Mouse (Mus musculus): ENCODE measurements around the gene Ahsa1.
"Not testable (repeated sequence)": the region's sequence is repeated elsewhere in the genome, so short reads cannot be mapped to it uniquely, and the experiment has no call there.

Ahsa1 gene

DNA sequence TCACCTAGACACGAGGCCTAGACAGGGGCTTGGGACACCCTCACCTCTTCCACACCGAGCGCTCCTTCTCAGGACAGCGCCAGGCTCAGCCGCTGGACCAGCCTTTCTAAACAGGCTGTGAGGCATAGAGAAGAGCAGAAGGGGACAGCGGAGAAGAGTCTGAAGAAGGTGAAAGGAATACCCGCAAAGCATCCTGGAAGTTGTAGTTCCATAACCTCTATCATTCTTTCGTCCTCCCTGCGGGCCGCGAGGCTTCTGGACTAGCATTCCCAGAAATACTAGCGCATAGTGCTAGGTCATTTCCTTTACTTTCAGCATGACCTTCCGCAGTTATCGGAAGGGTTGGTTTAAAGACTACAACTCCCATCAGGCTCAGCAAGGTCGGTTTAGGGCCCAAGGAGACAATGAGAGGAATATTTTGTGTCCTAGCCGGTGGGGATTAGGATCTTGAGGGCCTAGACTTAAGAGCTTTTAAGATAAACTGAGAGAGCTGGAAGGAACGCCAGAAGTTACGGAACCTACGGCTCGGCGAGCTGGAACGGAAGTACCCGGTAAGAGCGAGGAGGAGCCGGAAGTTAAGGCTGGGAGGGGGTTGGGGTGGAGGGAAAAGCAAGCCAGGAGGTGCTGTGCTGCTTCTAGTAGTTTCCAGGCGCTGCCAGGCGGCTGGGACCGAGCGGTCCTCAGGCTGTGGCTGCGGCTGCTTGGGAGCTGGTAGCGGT is at the start of gene Ahsa1, which contains the start of gene Vipas39:
Ahsa1 (plus strand) TSS at position 372 of the 719 bp plus-strand sequence.
Vipas39 (minus strand) TSS at position 149 of the 719 bp plus-strand sequence.
- peak; percentile 88 for DNase-seq (ENCODE audit: low spot score)

DNA sequence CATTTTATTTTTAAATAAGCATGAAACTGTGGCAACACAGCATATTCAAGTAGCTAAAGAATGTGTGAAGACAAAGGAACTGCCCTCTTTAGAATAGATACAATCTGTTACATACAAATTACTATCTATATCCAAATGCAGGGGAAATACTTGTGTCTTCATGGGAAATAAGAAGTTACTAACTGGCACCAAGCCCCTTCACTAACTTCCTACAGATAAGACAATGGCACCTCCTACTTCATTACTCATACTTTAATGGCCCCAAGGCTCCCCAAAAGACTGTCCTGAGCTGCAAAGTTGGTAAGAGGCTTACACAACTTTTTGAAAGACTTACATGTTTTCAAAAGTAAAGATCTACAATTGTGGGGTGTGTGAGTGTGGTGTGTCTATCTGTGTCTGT is 48.7 kb upstream of the Ahsa1 start:
- DNase-seq (ENCODE audit: low spot score), result no peak

DNA sequence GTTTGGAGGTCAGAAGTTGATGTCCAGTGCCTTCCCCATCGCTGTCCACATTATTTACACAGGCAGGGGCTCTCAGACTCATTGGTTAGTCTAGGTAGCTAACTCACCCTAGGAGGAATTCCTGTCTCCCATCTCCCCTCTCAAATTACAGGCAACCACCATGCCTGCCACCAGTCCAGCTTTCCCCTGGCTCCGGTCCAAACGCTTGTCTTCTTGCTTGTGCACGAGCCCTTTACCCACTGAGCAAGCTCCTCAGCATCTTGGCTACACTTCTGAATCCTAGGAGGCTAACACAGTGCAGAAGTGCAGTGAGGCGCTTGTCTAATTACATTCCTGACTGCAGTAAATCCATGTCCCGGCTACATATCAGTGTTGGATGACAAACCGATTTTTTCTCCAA is 46.9 kb upstream of the Ahsa1 start:
- DNase-seq (ENCODE audit: low spot score), result no peak

DNA sequence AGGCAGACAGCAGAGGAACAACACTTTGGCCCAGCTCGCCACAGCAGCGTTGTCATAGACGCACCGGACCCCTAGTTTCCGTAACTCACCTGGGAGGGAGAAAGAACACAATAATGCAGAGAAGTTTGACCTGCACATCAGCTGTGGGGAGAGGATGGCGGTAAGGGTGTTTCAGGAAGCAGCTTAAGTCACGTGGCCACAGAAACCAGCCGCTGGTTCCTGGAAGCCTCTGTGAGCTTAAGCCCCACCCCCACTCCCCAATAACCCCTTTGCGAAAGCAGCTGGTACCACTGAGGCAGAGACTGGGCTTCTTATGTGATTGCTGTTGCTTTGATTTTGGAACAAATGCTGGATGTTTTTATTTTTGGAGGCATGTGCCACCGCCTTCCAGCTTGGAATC is 41.3 kb upstream of the Ahsa1 start:
- DNase-seq (ENCODE audit: low spot score), result no peak

DNA sequence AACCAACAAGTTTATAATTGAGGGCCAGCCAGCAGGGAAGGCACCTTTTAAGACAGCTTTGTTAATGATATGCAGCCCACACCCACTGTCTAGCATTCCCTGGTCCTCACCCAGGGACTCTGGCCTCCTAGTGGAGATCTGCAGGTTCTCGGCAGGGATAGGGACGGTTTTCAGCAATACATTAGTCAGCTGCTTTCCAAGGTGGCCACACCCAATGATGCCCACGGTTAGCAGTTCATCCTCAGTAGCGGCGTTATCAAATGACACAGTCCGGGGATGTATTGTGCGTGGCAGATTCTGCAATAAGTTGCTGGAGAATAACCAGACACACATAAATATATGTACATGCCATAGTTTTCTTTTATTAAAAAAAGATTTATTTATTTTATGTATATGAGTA is 39.5 kb upstream of the Ahsa1 start:
- no peak for DNase-seq (ENCODE audit: low spot score)

DNA sequence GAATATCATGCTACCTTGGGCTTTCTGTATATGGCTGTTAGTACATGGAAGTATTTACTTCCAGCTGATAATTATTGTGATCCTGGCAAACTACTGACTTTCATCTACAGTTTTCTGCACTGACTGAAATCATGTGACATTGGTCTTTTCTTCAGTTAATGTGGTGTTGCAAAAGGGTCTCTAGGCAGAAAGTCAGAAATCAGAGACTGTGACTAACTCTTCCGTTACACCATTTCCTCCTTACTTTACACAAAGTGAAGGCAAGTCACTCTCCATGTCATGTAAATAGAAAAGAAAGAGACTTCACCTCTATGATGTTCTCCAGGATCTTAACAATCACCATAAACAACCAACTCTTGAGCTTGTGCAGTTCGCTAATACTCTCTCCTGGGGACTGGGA is 36.6 kb upstream of the Ahsa1 start:
- no peak for DNase-seq (ENCODE audit: low spot score)

DNA sequence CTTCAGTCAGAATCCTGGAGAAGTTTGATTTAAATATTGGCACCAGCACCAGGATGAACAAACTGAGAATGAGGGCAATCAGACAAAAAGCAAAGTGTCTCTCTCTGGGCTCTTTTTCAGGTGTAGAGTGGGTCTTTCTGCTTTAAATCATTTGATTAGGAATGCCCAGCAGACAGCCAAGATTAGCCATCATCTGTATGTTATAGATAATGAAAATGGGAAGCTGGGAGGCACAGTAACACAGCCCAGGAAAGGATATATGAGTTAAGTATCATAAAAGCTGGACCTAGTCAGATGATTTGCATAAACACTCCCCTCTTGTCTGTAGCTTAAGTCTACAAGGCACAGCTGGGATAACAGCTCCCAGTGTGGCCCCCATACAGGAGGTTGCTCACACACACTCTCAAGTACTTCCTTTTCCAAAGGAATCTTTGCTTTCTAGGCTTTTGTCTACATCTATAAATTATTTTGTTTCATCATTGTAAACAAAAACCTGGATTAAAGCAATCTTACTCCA is 35.8 kb upstream of the Ahsa1 start:
- no peak for DNase-seq (ENCODE audit: low spot score)

DNA sequence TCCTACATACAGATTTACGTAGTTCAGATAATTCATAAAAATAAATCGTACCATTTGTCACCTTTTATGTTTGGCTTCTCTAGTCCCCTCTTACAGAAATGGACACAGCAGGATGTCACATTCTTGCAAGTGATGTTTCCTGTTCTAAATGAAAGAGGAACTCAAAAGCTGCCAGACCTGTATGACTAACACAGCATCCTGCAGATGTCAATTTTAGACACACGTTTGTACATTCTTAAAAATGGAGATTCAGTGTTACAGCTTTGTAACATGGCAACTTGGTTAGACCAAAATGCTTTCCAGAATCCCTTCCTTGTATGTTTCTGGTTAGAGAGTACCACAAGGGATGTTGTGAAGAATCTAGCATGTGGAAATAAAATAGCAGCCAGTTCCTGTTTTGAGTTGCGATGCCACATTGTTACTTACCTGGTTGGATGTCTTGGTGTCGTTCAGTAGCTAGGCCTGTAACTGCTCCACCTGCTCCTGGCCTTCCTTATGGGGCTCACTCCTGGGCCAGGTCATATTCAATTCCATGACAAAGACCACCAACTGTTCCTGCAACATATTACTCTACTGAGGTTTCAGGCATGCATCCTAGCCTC is 29.3 kb upstream of the Ahsa1 start:
- DNase-seq (ENCODE audit: low spot score), result no peak

DNA sequence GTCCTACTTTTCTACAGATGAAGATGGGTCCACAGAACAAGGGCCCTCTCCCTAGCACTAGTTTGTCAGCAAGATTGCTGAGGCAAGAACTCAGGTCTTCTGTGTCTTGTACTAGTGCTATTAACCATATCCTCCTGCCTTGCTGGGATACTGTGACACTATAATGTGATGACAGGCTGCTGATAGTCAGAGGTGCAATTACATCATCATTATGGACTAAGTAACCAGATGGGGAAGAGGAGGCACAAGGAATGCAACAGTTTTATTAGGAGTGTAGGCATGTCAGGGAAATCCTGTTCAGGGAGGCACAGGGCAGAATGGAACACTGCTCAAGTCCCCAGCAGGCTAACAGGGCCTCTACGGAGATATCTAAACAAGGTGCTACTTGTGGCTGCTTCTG is 27.6 kb upstream of the Ahsa1 start, which contains the start of gene Noxred1:
Noxred1 (minus strand) TSS at position 101 of the 400 bp plus-strand sequence.
- no peak for DNase-seq (ENCODE audit: low spot score)

DNA sequence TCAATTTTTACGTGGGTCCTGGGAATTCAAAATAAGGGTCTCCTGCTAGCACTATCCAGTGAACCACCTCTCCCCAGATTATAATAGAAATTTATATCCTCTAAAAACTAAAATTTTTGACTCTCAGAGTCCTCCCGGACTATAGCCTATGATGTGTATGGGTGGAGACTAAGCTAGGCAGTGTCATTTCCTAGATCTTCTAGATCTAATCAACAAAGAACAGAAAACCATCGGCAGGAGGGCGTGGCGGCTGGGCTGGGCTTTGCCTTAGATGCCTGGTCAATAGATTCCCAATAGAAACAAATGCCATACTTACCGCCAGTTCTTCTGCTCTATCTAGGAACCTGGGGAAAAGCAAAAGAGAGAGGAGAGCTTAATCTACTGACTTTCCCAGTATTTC is 16.1 kb upstream of the Ahsa1 start:
- no peak for DNase-seq (ENCODE audit: low spot score)

DNA sequence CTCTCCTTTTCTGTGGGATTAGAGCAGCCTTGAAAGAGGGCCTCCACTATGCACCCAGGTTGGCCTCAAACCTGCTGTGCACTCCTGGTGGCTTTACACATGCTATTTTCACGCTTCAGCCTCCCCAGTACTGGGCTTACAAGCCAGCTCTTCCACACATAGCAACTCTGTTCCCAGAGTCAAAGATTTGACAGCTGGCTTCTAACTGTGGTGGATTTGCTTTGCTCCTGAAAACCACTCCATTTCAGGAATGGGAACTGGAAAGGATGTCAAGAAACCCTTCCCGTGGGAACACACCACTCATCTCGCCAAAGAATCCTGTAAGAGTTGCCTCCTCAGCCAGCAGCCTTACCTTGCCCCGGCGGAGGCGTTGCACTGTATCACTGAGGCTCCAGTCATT is 12.4 kb upstream of the Ahsa1 start:
- no peak for DNase-seq (ENCODE audit: low spot score)

DNA sequence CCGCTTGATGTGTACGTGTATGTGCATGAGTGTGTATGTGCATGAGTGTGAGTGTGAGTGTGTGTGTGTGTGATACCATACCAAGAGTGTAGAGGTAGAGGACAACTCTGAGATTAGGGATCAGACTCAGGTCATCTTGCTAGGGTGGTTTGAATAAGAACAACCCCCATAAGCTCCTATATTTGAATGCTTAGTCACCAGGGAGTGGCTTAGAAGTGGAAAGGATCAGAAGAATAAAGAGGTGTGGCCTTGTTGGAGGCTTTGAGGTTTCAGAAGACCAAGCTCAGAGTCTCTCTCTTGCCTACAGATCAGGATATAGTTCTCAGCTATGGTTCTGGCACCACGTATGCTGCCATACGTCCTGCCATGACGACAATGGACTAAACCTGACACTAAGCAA is 9.7 kb upstream of the Ahsa1 start:
- DNase-seq (ENCODE audit: low spot score), result no peak

DNA sequence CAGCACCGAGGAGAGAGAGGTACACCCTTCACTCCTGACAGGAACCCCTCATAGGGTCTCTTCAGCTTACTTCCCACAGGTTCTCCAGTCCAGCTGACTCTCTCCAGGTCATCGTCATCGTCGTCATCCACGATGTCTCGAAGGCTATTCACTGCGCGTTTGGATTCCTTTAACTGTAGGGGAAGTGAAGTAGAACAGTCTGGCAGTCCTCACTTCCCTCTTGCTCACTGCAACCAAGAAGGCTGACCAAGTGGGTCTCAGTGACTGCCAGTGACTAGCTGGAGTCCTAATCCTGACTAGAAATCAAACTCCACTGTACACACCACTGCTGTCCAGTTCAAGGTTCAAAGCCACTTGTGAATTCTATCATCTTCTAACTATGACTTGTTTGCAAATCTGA is 5.7 kb upstream of the Ahsa1 start:
- DNase-seq (ENCODE audit: low spot score), result no peak

DNA sequence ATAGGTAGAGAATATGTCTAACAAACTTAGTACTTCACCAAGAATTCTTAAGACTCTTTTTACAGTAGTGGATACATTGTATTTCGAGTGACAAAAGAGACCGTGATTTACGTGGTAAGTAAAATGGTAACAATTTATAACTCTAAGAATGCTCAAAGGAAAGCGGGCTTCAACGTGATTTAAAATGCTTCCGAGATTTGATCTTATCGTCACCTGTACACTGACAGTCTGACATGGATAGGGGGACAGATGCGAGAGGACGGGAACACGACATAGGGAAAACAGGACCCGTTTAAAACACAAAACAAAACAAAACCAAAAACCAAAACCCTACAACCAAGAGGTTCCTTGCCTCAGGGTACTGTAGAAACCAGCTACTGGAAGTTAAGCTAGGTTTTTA is 835 bp upstream of the Ahsa1 start:
- no peak for DNase-seq (ENCODE audit: low spot score)

DNA sequence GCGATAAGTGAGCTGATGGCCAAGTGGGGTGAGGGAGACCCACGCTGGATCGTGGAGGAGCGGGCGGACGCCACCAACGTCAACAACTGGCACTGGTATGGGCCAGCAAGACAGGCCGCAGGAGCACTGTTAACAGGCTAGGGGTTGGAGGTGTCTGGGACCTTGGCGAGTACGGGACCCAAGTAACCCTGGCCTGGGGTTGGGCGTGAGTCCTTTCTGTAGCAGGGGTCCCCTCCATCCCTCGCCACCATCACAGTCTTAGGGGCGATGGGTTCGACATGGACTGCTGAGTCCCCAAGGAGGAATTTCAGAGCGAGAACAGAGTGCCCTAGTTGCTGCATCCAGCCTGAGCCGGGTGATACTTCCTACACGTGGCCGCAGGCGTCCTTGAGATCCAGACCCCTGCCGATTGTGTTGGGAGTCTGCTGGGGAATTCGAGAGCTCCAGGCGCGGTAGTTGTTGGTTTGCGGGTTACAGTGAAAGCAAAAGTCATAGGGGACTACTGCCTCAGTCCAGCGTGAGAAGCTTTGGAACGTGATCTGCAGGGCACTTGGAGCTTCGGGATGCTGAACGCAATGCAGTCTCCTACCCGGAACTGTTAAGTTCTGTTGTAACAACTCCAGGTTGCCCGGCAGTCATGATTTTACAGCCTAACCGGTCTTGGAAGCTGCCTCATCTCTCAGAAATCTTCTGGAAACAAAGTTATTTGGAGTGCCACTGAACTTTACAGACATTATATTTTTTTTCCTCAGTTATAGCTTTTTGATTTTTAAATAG is 736 bp downstream of the Ahsa1 start:
- DNase-seq (ENCODE audit: low spot score), result no peak

DNA sequence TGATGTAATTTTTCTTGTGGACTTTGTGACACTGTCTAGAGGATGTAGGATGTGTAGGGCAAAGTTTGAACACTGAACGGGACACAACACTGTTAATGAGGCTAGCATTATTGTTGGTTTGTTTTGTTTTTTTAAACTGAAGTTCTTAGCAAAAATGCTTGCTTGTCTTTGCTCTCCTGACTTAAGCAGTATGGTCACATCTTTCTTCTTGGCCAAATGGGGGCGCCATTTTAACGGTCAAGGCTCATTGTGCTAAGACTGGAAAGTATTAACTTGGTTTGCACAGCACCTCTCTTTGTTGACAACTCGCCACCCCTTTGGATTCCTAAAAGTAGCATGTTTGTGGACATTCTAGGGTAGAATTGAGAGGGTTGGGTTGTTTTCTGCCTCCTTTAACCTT is 1.4 kb downstream of the Ahsa1 start:
- DNase-seq (ENCODE audit: low spot score), result no peak

DNA sequence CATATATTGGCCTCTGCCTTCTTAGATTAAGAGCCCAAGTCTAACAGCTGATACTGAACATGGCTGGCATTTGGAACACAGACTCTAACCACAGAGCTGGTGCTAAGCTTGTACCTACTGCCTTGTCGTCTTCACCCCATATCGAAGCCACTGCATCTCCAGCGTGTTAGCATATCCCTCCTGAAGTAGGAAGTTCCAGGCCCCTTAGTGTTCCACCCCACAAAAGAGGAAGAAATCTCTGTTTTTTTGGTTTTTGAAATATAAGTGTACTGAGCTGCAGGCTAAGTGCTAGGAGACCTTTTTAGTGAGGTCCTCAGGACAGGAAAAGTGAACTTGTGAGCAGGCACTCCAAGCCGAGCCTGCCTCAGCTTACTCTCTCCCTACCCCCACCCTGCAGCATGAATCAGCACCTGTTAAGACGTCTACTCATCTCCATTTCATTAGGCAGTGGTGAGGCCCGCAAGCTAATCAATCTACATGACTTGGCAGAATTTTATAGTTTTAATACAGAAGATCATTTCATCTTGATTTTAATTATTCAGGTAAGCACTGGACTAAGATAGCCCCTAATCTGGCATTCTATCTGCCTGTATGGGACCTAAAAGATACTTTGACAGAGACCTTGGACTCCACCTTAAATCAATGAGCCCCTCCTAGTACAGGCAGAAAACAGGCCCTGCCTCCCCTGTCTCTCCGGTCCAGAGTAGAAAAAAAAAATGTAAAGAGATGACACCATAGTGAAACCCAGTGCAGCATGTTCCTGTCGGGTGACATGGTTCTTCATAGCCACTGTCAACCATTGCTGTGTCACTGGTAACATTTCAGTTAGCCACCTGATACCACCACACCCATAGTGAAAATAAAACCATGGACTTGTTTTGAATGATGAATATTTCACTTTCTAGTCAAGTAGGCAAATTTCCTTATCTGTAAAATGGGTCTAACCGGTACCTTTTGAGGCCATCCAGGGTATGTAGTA is 8.9 kb downstream of the Ahsa1 start:
- no peak for DNase-seq (ENCODE audit: low spot score)

DNA sequence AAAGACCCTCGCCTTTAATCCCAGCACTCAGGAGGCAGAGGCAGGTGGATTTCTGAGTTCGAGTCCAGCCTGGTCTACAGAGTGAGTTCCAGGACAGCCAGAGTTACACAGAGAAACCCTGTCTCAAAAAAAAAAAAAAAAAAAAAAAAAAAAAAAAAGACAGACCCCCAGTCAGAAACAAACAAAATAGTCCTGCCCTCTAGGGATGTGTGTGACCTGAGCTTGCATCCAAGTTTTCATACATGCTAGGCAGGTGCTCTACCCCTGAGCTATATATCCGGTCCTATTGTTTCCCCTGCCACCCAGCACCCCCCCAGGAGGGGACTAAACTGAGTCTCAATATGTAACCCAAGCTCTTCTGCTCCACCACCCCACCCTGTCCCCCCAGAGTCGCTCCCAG is 11.0 kb downstream of the Ahsa1 start:
- not testable (repeated sequence) for DNase-seq (ENCODE audit: low spot score)

DNA sequence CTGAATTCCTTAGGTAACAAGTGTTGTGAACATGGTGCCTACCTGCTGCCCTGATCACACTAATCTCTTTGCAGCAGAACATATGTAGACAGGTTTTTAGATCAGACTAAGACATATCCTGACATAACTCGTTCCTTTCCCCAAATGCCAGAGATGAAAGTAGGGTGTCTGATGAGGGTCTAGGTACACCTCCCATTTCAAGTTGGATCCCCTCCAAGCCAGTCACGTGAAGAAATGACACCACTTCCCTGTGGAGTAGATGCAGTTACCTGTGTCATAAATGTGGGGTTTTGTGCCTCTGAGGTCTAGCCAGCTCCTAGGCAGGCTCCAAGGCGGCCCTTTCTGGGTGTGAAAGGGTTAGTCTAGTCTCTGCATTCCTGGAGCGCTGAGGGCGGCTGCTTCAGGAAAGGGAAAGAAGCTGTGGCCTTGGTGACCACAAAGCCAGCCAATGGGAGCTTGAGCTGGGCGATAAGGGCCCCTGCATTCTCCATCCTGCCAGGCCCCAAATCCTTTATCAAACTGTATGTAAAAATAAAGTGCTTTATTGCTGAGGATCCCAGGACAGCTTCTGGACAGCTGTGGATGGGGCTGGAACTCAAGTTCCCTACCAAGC is 11.9 kb downstream of the Ahsa1 start:
- DNase-seq (ENCODE audit: low spot score), result peak; percentile 64

DNA sequence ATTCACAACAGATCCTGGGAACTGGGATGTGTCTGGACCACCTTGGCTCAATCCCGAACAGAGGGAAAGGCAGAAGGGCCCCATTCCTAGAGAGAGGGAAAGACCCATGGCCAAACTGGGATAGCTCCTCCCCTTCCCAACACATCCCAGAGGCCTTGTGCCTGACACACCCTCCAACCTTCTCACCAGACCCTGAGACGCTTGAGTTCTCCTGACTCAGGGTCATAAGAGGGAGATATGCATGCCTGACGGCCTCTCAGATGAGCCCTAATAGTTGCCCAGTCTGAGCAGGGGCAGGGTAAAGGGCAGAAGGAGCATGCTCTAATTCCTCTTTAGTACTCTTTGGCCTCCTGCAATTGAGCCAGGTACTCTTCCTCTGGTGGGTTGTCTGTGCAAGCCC is 13.1 kb downstream of the Ahsa1 start:
- peak; percentile 67 for DNase-seq (ENCODE audit: low spot score)

DNA sequence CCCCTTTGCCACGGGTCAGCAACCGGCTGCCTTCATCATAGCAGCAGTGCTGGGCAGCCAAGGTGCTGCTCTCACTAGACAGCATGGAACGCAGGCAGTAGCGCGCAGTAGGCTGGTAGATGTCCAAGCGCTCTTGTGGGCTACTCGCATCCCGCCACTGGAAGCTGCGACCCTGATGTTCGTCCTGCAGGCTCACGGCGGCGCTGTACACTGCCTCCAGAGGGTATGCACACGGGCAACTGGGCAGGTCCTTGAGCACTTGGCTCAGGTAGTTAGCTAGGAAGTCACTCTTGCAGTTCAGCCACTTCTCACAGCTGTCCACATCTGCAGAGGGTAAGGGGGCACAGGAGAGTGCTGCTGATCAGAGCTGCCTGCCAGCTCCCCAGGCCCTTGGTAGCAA is 13.6 kb downstream of the Ahsa1 start:
- DNase-seq (ENCODE audit: low spot score), result no peak

Measured in ovary, adult 18-20 months (tissue).